Mouse (Mus musculus) MEL (cell line): ENCODE measurements around the gene Commd4. TPM values are rescaled to one million over a fixed set of nuclear protein-coding genes. Genes with fewer than 3 reads are reported as not detected.

Experiments
- DNase-seq: peaks from one replicate; pipeline ENCODE4 v3.0.0; 2011; ENCODE audit warnings: low read depth, low spot score
- H3K27ac ChIP-seq: 2 replicates; pipeline ENCODE4 v1.5.1; 2012; ENCODE audit warnings: low read depth, mild to moderate bottlenecking, control low read depth, low read length, moderate library complexity; ENCODE audit not compliant: control insufficient read depth
- H3K27me3 ChIP-seq, 2 experiments: fragments of 150-350 bp in 1 of 2; sonication (generic) in 1 of 2; 2 replicates each; pipeline ENCODE4 v1.6.1; 2012; ENCODE audit warnings: low read length in 2 of 2, mild to moderate bottlenecking in 2 of 2, improper control_type of control experiment in 1 of 2, moderate library complexity in 1 of 2; ENCODE audit not compliant: insufficient read depth in 2 of 2, control insufficient read depth in 1 of 2
- H3K36me3 ChIP-seq, 2 experiments: 2 replicates each; pipeline ENCODE4 v1.6.1; 2012 to 2014; ENCODE audit warnings: low read length in 2 of 2, improper control_type of control experiment in 1 of 2, inconsistent platforms in 1 of 2, mild to moderate bottlenecking in 1 of 2; ENCODE audit not compliant: insufficient read depth in 2 of 2, control insufficient read depth in 1 of 2
- H3K4me1 ChIP-seq, 2 experiments: fragments of 150-350 bp in 1 of 2; sonication (generic) in 1 of 2; 2 replicates each; pipeline ENCODE4 v1.6.1; 2012; ENCODE audit warnings: low read length in 2 of 2, improper control_type of control experiment in 1 of 2, mild to moderate bottlenecking in 1 of 2; ENCODE audit not compliant: insufficient read depth in 2 of 2, control insufficient read depth in 1 of 2
- H3K4me3 ChIP-seq, 2 experiments: fragments of 150-350 bp in 1 of 2; sonication (generic) in 1 of 2; 2 replicates each; pipeline ENCODE4 v1.5.1; 2012; ENCODE audit warnings: low read depth in 2 of 2, low read length in 2 of 2, mild to moderate bottlenecking in 2 of 2, moderate library complexity in 2 of 2, control low read depth in 1 of 2, improper control_type of control experiment in 1 of 2; ENCODE audit not compliant: control insufficient read depth in 1 of 2, insufficient read depth in 1 of 2
- H3K79me2 ChIP-seq: 2 replicates; pipeline ENCODE4 v1.6.1; 2012; ENCODE audit warnings: mild to moderate bottlenecking, low read length, moderate library complexity; ENCODE audit not compliant: control insufficient read depth, poor library complexity, insufficient read depth
- H3K9ac ChIP-seq: 2 replicates; pipeline ENCODE4 v1.6.1; 2012; ENCODE audit warnings: low read depth, mild to moderate bottlenecking, control low read depth, low read length, moderate library complexity; ENCODE audit not compliant: control insufficient read depth, poor library complexity, severe bottlenecking
- H3K9me3 ChIP-seq: fragments of 150-350 bp; sonication (generic); replicated peaks from 2 replicates; pipeline ENCODE4 v1.6.1; 2012; ENCODE audit warnings: mild to moderate bottlenecking, low read length, improper control_type of control experiment, moderate library complexity; ENCODE audit not compliant: insufficient read depth
- BHLHE40 ChIP-seq: IDR thresholded peaks from 2 replicates; pipeline ENCODE4 v1.6.1; 2012; ENCODE audit warnings: low read depth, mild to moderate bottlenecking, inconsistent platforms, low read length, improper control_type of control experiment, borderline replicate concordance
- CHD1 ChIP-seq: IDR thresholded peaks from 2 replicates; pipeline ENCODE4 v1.6.1; 2012; ENCODE audit warnings: low read depth, mild to moderate bottlenecking, inconsistent platforms, low read length, improper control_type of control experiment
- E2F4 ChIP-seq: IDR thresholded peaks from 2 replicates; pipeline ENCODE4 v1.6.1; 2011; ENCODE audit warnings: low read depth, low read length, improper control_type of control experiment, borderline replicate concordance
- EP300 ChIP-seq, 2 experiments: IDR thresholded peaks; 2 replicates each; pipeline ENCODE4 v1.6.1; 2011; ENCODE audit warnings: improper control_type of control experiment in 2 of 2, low read length in 2 of 2, low read depth in 1 of 2, mild to moderate bottlenecking in 1 of 2
- ETS1 ChIP-seq: IDR thresholded peaks from 2 replicates; pipeline ENCODE4 v1.6.1; 2012; ENCODE audit warnings: low read depth, mild to moderate bottlenecking, inconsistent platforms, low read length, improper control_type of control experiment, moderate library complexity
- GABPA ChIP-seq: IDR thresholded peaks from 2 replicates; pipeline ENCODE4 v1.6.1; 2012; ENCODE audit warnings: low read depth, mild to moderate bottlenecking, inconsistent platforms, low read length, improper control_type of control experiment, moderate library complexity
- HCFC1 ChIP-seq: IDR thresholded peaks from 2 replicates; pipeline ENCODE4 v1.6.1; 2012; ENCODE audit warnings: low read depth, mild to moderate bottlenecking, inconsistent platforms, low read length, improper control_type of control experiment, moderate library complexity
- JUND ChIP-seq: IDR thresholded peaks from 2 replicates; pipeline ENCODE4 v1.6.1; 2011; ENCODE audit warnings: low read depth, mild to moderate bottlenecking, improper control_type of control experiment, low read length
- KAT2A ChIP-seq: conservative IDR thresholded peaks from 2 replicates; pipeline ENCODE4 v1.6.1; 2012; ENCODE audit warnings: low read depth, low read length, improper control_type of control experiment, inconsistent platforms
- MAZ ChIP-seq: IDR thresholded peaks from 2 replicates; pipeline ENCODE4 v1.6.1; 2012; ENCODE audit warnings: low read depth, mild to moderate bottlenecking, inconsistent platforms, low read length, improper control_type of control experiment
- MXI1 ChIP-seq: IDR thresholded peaks from 2 replicates; pipeline ENCODE4 v1.6.1; 2011; ENCODE audit warnings: mild to moderate bottlenecking, low read depth, low read length, improper control_type of control experiment
- MYB ChIP-seq: IDR thresholded peaks from 2 replicates; pipeline ENCODE4 v1.6.1; 2011; ENCODE audit warnings: mild to moderate bottlenecking, low read depth, low read length, improper control_type of control experiment
- POLR2A ChIP-seq, 2 experiments: IDR thresholded peaks; 2 replicates each; pipeline ENCODE4 v1.6.1; 2011 to 2012; ENCODE audit warnings: low read length in 2 of 2, mild to moderate bottlenecking in 2 of 2, control low read depth in 1 of 2, improper control_type of control experiment in 1 of 2, low read depth in 1 of 2, moderate library complexity in 1 of 2; ENCODE audit not compliant: control insufficient read depth in 1 of 2, insufficient read depth in 1 of 2, poor library complexity in 1 of 2
- POLR2AphosphoS2 ChIP-seq: IDR thresholded peaks from 2 replicates; pipeline ENCODE4 v1.6.1; 2011; ENCODE audit warnings: low read length, improper control_type of control experiment
- POLR2AphosphoS5 ChIP-seq: IDR thresholded peaks from 2 replicates; pipeline ENCODE4 v1.6.1; 2012; ENCODE audit warnings: low read depth, borderline replicate concordance, mild to moderate bottlenecking, inconsistent platforms, low read length, moderate library complexity, mixed read lengths
- RCOR1 ChIP-seq: IDR thresholded peaks from 2 replicates; pipeline ENCODE4 v1.6.1; 2012; ENCODE audit warnings: low read depth, mild to moderate bottlenecking, inconsistent platforms, low read length, improper control_type of control experiment
- SIN3A ChIP-seq: IDR thresholded peaks from 2 replicates; pipeline ENCODE4 v1.6.1; 2012; ENCODE audit warnings: low read length, improper control_type of control experiment, inconsistent platforms
- TCF12 ChIP-seq: IDR thresholded peaks from 2 replicates; pipeline ENCODE4 v1.6.1; 2014; ENCODE audit warnings: low read depth, mild to moderate bottlenecking, inconsistent platforms, low read length, improper control_type of control experiment, moderate library complexity
- UBTF ChIP-seq: IDR thresholded peaks from 2 replicates; pipeline ENCODE4 v1.6.1; 2012; ENCODE audit warnings: low read depth, mild to moderate bottlenecking, inconsistent platforms, low read length, improper control_type of control experiment, moderate library complexity, borderline replicate concordance; ENCODE audit not compliant: insufficient read depth
- USF1 ChIP-seq: IDR thresholded peaks from 2 replicates; pipeline ENCODE4 v1.6.1; 2014; ENCODE audit warnings: low read depth, mild to moderate bottlenecking, inconsistent platforms, low read length, improper control_type of control experiment, moderate library complexity
- USF2 ChIP-seq, 2 experiments: IDR thresholded peaks; 2 replicates each; pipeline ENCODE4 v1.6.1; 2011 to 2012; ENCODE audit warnings: improper control_type of control experiment in 2 of 2, low read length in 2 of 2, borderline replicate concordance in 1 of 2, inconsistent platforms in 1 of 2, low read depth in 1 of 2, mild to moderate bottlenecking in 1 of 2; ENCODE audit not compliant: insufficient read depth in 1 of 2
- ZKSCAN1 ChIP-seq: IDR thresholded peaks from 2 replicates; pipeline ENCODE4 v1.6.1; 2012; ENCODE audit warnings: low read depth, mild to moderate bottlenecking, inconsistent platforms, low read length, improper control_type of control experiment, moderate library complexity
- ZMIZ1 ChIP-seq: IDR thresholded peaks from 2 replicates; pipeline ENCODE4 v1.6.1; 2012; ENCODE audit warnings: low read depth, mild to moderate bottlenecking, inconsistent platforms, low read length, improper control_type of control experiment, moderate library complexity
- ZNF384 ChIP-seq: IDR thresholded peaks from 2 replicates; pipeline ENCODE4 v1.6.1; 2012; ENCODE audit warnings: low read depth, mild to moderate bottlenecking, inconsistent platforms, low read length, improper control_type of control experiment
- polyA plus RNA-seq, 2 experiments: library from polyadenylated mRNA; stranded (reverse) in 1 of 2; unstranded in 1 of 2; fragments of >175 nt in 1 of 2; fragments of >200 nt in 1 of 2; gene quantifications; 2 replicates each; pipeline versions ENCODE4 v1.2.1 to v1.2.4; 2012; ENCODE audit warnings: low replicate concordance in 2 of 2, low read depth in 1 of 2; ENCODE audit not compliant: insufficient read length in 2 of 2, insufficient read depth in 1 of 2, missing spikeins in 1 of 2
- total RNA-seq: library from RNA; depleted of rRNA; stranded (reverse); fragments of 300-350 nt; gene quantifications from 2 replicates; pipeline ENCODE4 v1.2.3, GENCODE M21; 2012

Gene Commd4
- total and polyA plus RNA-seq, 3 experiments: 89.7 to 90.6 TPM; not detected in 1

- Histone ChIP-seq H3K27me3 (no peaks in the 10 kb centered on the region), H3K4me1 (no peaks in the 10 kb centered on the region; a peak in 1 of 4 replicates), H3K36me3 (no peaks in the 10 kb centered on the region; a peak in 2 of 4 replicates), H3K9me3 (no peaks in the 10 kb centered on the region), H3K4me3 (no peak overlapping the region), H3K9ac (no peak overlapping the region), H3K79me2 (no peaks in the 10 kb centered on the region; the same call in 1 of the 2 replicates), H3K27ac (no peak overlapping the region)
- no peak for DNase-seq
- TF ChIP-seq HCFC1 (no peak), POLR2AphosphoS5 (no peak), MYB (no peak), MXI1 (no peak), USF1 (no peak), JUND (no peak), POLR2A (IDR thresholded peaks at IDR 0.05; ENCODE audit: control insufficient read depth in 1 of 2, insufficient read depth in 1 of 2, low read depth in 1 of 2, low read length in 2 of 2, poor library complexity in 1 of 2) (no peak), SIN3A (no peak), KAT2A (no peak), ZNF384 (no peak), MAZ (no peak), CHD1 (no peak), GABPA (no peak), TCF12 (no peak), BHLHE40 (no peak), UBTF (no peak)
Measured at GRCm38 (mm10) chr9:57144830-57145229, 13.3 kb downstream of the Commd4 start.

DNA sequence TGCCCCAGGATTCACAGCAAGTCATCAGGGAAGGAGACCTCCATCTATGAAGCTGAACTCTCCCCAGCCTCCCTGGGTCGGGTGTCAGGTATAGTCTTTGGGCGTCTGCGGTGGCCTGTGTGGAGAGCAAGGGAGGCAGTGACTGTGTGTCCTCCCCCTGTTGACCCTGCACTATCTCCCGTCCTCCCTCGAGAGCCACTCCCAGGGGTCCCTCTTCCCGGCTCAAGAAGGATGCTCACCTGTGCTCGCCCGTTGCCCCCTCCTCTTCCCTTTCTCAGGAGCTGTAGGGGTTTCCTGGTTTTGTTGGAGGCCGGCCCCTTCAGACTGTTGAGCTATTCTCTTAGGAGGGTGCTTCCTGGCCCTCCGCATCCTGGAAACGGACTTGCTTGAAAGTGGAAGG lies 14.9 kb downstream of the Commd4 start:
- no peak for DNase-seq
- no peaks in the 10 kb centered on the region; a peak in 2 of 4 replicates for H3K36me3 ChIP-seq

More for the DNA sequence above, 14.9 kb downstream of the Commd4 start:
- no peak for TF ChIP-seq ZMIZ1
- no peak for TF ChIP-seq USF2 (IDR thresholded peaks at IDR 0.05; ENCODE audit: borderline replicate concordance in 1 of 2, insufficient read depth in 1 of 2, low read depth in 1 of 2, low read length in 2 of 2)
- no peak for TF ChIP-seq POLR2AphosphoS2
- TF ChIP-seq E2F4: no peak
- no peak for TF ChIP-seq ETS1
- TF ChIP-seq BHLHE40: no peak
- no peak for TF ChIP-seq SIN3A
- TF ChIP-seq GABPA: no peak
- TF ChIP-seq RCOR1: no peak
- TF ChIP-seq EP300 (IDR thresholded peaks at IDR 0.05; ENCODE audit: low read depth in 1 of 2, low read length in 2 of 2): no peak
- TF ChIP-seq ZKSCAN1: no peak
- Histone ChIP-seq H3K4me3 (no peak overlapping the region), H3K4me1 (no peaks in the 10 kb centered on the region; a peak in 1 of 4 replicates), H3K9me3 (no peaks in the 10 kb centered on the region), H3K27me3 (no peaks in the 10 kb centered on the region), H3K27ac (no peak overlapping the region), H3K9ac (no peak overlapping the region), H3K79me2 (no peaks in the 10 kb centered on the region; the same call in 1 of the 2 replicates)
